Mouse (Mus musculus) C2C12 (cell line): ENCODE data around the gene Fam227a. TPM values are rescaled to one million over a fixed set of nuclear protein-coding genes. Genes with fewer than 3 reads are reported as not detected.

Source experiments
- H3K27me3 ChIP-seq: one replicate; pipeline ENCODE4 v1.6.1; 2011; ENCODE audit not compliant: control insufficient read depth, insufficient read depth, insufficient read length
- H3K36me3 ChIP-seq: one replicate; pipeline ENCODE4 v1.6.1; 2011; ENCODE audit not compliant: control insufficient read depth, insufficient read depth
- H3K4me3 ChIP-seq: one replicate; pipeline ENCODE4 v1.5.1; 2011; ENCODE audit warnings: mild to moderate bottlenecking, control low read depth; ENCODE audit not compliant: poor library complexity, insufficient read depth, severe bottlenecking
- H3K79me2 ChIP-seq: one replicate; pipeline ENCODE4 v1.6.1; 2011; ENCODE audit not compliant: control insufficient read depth, insufficient read depth
- H3K79me3 ChIP-seq: one replicate; pipeline ENCODE4 v1.6.1; 2011; ENCODE audit warnings: low read depth, control low read depth
- H3ac ChIP-seq: one replicate; pipeline ENCODE3; 2011; ENCODE audit warnings: low read depth; ENCODE audit not compliant: control insufficient read depth, insufficient read length
- CEBPB ChIP-seq: IDR thresholded peaks from one replicate; pipeline ENCODE4 v1.6.1; 2011; ENCODE audit warnings: low read depth, mild to moderate bottlenecking, control low read depth, moderate library complexity
- CTCF ChIP-seq: IDR thresholded peaks from one replicate; pipeline ENCODE4 v1.5.1; 2011; ENCODE audit not compliant: control insufficient read depth, insufficient read depth, insufficient read length
- FOSL1 ChIP-seq: IDR thresholded peaks from one replicate; pipeline ENCODE4 v1.8.0; 2011; ENCODE audit warnings: mild to moderate bottlenecking, low read length; ENCODE audit not compliant: poor library complexity, insufficient read depth, severe bottlenecking
- MAX ChIP-seq: IDR thresholded peaks from one replicate; pipeline ENCODE4 v1.6.1; 2011; ENCODE audit warnings: mild to moderate bottlenecking, control low read depth
- MYOD1 ChIP-seq: IDR thresholded peaks from one replicate; pipeline ENCODE4 v1.6.1; 2011; ENCODE audit warnings: low read depth; ENCODE audit not compliant: control insufficient read depth, insufficient read length
- MYOG ChIP-seq: IDR thresholded peaks from one replicate; pipeline ENCODE4 v1.6.1; 2011; ENCODE audit not compliant: control insufficient read depth, insufficient read length; ENCODE audit errors: extremely low read depth
- USF1 ChIP-seq: IDR thresholded peaks from one replicate; pipeline ENCODE4 v1.6.1; 2011; ENCODE audit warnings: low read depth, mild to moderate bottlenecking, control low read depth, moderate library complexity
- polyA plus RNA-seq: library from polyadenylated mRNA; unstranded; fragments of >200 nt; fragmentation: generic; extraction: Trizol; gene quantifications from one replicate; pipeline ENCODE4 v1.2.1, GENCODE M21; 2012; ENCODE audit warnings: missing spikeins

The Fam227a gene
- polyA plus RNA-seq, 1 experiment, result 0.27 TPM

GRCm38 (mm10) chr15:79696508-79696907 is 37.8 kb upstream of the Fam227a start:
- Histone ChIP-seq H3K36me3 (peaks cover 18% of the 10 kb centered on the region), H3K79me2 (peaks cover 81% of the 10 kb centered on the region), H3ac (no peak overlapping the region), H3K27me3 (no peaks in the 10 kb centered on the region), H3K4me3 (no peak overlapping the region), H3K79me3 (peaks cover 55% of the 10 kb centered on the region)
- no peak for TF ChIP-seq MYOG
- TF ChIP-seq MAX, result no peak
- no peak for TF ChIP-seq MYOD1
- no peak for TF ChIP-seq CTCF
- no peak for TF ChIP-seq USF1
- no peak for TF ChIP-seq CEBPB
- TF ChIP-seq FOSL1, result no peak

- no peak for TF ChIP-seq USF1
- TF ChIP-seq MYOG, result no peak
- TF ChIP-seq CEBPB, result no peak
- no peak for TF ChIP-seq MYOD1
- TF ChIP-seq FOSL1, result no peak
- no peak for TF ChIP-seq MAX
- H3ac ChIP-seq, result no peak overlapping the region
- peaks cover 58% of the 10 kb centered on the region for H3K79me3 ChIP-seq
- peaks cover 18% of the 10 kb centered on the region for H3K36me3 ChIP-seq
- H3K4me3 ChIP-seq, result no peak overlapping the region
- H3K27me3 ChIP-seq, result no peaks in the 10 kb centered on the region
- peaks cover 89% of the 10 kb centered on the region for H3K79me2 ChIP-seq
These were observed 36.8 kb upstream of the Fam227a start for GRCm38 (mm10) chr15:79695516-79695915.

- no peak overlapping the region for H3ac ChIP-seq
- no peak overlapping the region for H3K4me3 ChIP-seq
- H3K27me3 ChIP-seq, result no peaks in the 10 kb centered on the region
- H3K79me3 ChIP-seq, result peaks cover 58% of the 10 kb centered on the region
- peaks cover 18% of the 10 kb centered on the region for H3K36me3 ChIP-seq
- peaks cover 87% of the 10 kb centered on the region for H3K79me2 ChIP-seq
- TF ChIP-seq MAX (no peak), CTCF (no peak), MYOG (no peak), FOSL1 (no peak), USF1 (no peak)
These were observed 35.8 kb upstream of the Fam227a start for GRCm38 (mm10) chr15:79694512-79694911.

DNA sequence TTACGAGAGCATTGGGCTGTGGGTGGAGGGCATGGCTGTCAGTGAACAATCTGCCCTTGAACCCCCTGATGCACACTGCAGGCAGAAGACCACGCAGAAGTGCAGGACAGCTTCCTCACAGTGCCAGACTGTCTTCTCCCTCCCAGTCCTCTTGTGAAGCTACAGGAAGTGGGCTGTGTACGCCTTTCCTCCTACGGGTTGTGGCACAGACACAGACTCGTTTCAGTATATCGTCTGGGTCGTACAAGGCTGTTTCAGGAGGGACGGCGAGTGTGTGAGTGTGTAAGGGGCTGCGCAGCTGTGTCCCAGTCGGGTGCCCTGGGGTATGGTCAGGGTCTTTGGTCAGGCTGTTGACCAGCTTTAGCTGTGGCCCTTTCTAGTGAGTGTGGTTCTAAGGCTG is 35.0 kb upstream of the Fam227a start:
- peaks cover 80% of the 10 kb centered on the region for H3K79me2 ChIP-seq

DNA sequence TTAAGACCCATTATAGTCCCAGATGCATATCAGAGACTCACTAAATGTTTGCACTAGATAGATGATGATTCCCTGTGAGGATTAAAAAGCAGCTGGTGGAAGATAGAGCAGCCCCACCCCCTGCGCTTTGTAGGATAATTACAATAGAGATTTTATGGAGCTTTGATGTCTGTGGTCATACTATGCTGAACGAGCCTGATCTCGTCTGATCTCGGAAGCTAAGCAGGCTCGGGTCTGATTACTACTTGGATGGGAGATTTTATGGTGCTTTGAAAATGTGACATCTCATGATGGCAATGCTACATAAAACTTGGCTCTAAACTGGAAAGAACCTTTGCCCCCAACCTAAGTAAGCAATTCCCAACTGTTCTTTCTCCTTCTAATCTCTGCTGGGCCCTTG is 33.6 kb upstream of the Fam227a start:
- Histone ChIP-seq H3K27me3 (no peaks in the 10 kb centered on the region), H3K36me3 (peaks cover 18% of the 10 kb centered on the region), H3K4me3 (no peak overlapping the region), H3K79me2 (peaks cover 68% of the 10 kb centered on the region), H3ac (no peak overlapping the region), H3K79me3 (peaks cover 52% of the 10 kb centered on the region)
- TF ChIP-seq USF1, result no peak
- TF ChIP-seq MAX, result no peak
- no peak for TF ChIP-seq CEBPB
- no peak for TF ChIP-seq MYOG
- TF ChIP-seq FOSL1, result no peak
- TF ChIP-seq MYOD1, result no peak
- TF ChIP-seq CTCF, result no peak

More for the DNA sequence above, 35.0 kb upstream of the Fam227a start:
- Histone ChIP-seq H3ac (no peak overlapping the region), H3K4me3 (no peak overlapping the region), H3K79me3 (peaks cover 58% of the 10 kb centered on the region), H3K27me3 (no peaks in the 10 kb centered on the region), H3K36me3 (peaks cover 18% of the 10 kb centered on the region)
- TF ChIP-seq USF1 (no peak), MAX (no peak), MYOG (no peak), MYOD1 (no peak), CEBPB (no peak), CTCF (no peak), FOSL1 (no peak)

- peaks cover 11% of the 10 kb centered on the region for H3K36me3 ChIP-seq
- peaks cover 54% of the 10 kb centered on the region for H3K79me3 ChIP-seq
- H3K79me2 ChIP-seq, result peaks cover 68% of the 10 kb centered on the region
- peak overlapping the region; percentile 93 for H3K4me3 ChIP-seq
- no peak for TF ChIP-seq CTCF
- TF ChIP-seq MAX, result peak; percentile 75
- H3K27me3 ChIP-seq, result no peaks in the 10 kb centered on the region
- H3ac ChIP-seq, result peak overlapping the region; percentile 92
These were observed 32.3 kb upstream of the Fam227a start for GRCm38 (mm10) chr15:79691023-79691508.
